Mouse (Mus musculus) ovary, postnatal 36 days (tissue): ENCODE data around the gene Nop58.
"Not testable (repeated sequence)": the region's sequence is repeated elsewhere in the genome, so short reads cannot be mapped to it uniquely, and the experiment has no call there.

Source experiments
- DNase-seq: peaks from one replicate; pipeline ENCODE4 v3.0.0; 2022; ENCODE audit warnings: low spot score, mixed read lengths

Nop58 gene

GRCm38 (mm10) chr1:59719900-59720299 lies 35.1 kb downstream of the Nop58 start:
- DNase-seq, result no peak

DNA sequence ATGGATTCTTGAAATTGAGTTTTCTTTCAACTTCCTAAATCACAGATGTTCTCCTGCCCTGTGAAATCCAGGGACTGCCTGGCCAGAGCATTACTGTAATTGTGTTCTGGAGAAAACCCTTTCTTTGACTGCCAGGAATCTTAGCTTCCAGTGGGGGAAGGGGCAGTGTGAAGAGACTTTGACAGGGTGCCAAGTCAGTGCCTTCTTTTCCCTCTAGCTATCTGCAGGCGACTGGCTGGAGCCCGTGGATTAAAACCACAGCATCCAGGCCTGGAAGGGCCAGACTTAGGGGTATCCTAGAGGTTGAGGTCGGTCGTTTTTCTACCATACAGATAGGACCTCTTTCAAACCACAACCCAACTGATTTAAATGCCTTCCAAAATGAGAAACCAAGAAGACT lies 40.9 kb downstream of the Nop58 start:
- peak; percentile 12 for DNase-seq

GRCm38 (mm10) chr1:59730106-59730505 lies 45.3 kb downstream of the Nop58 start:
- DNase-seq, result no peak

DNA sequence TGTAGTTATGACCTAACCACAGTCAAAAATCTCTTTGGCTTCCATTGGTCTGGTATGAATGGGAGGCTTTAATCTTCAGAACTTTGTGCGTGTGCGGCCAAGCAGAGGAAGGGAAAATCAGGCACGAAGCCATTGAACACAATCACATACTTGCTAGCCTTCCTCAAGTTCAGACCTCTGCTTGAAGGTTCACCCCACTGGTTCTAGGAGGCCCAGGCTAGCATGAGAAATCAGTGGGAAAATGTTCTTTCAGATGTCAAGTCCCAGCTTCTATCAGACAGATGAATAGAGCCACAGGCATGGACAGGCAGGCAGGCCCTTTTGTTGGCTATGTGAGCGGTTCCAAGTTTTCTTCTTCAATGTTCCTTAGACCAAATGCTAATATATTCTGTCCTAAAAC lies 46.0 kb downstream of the Nop58 start:
- no peak for DNase-seq

GRCm38 (mm10) chr1:59734076-59734475 lies 49.3 kb downstream of the Nop58 start:
- DNase-seq, result no peak

GRCm38 (mm10) chr1:59738768-59739414 lies 54.1 kb downstream of the Nop58 start:
- no peak for DNase-seq

DNA sequence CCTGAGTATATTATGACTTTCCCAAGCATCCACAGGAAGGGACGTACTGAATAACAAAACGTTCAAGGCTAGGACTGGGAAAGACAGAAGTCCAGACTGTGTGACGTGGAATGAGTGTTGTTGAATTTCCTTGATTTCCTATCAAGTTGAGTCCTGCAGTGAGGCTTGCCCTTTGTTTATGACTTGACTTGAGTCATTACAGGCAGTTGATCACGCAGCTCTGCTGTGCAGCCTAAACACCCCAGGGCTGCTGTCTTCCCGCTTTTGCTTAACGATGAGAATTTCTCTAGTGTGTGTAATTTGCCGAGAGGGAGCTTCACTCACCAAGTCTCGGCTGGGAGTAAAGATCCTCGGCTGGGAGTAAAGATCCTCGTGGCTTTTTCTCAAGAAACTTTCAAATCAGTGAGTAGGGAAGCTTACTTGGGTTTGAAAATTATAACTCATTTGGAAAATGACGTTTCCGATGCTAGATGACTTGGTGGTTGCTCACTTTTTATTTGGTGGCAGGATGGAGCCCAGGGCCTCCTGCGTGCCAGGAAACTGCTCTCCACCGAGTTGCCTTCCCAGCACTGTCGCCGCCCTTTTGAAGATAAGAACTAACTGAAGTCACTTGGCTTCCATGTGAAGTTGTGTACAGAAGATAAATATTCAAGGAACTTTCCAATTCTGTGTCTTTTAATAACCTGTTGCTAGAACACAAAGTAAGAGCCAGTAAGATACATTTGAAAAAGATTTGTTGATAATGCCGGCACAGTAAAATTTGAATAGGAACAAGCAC lies 55.0 kb downstream of the Nop58 start:
- peak; percentile 9 for DNase-seq

GRCm38 (mm10) chr1:59749047-59749446 lies 64.3 kb downstream of the Nop58 start:
- DNase-seq, result no peak

DNA sequence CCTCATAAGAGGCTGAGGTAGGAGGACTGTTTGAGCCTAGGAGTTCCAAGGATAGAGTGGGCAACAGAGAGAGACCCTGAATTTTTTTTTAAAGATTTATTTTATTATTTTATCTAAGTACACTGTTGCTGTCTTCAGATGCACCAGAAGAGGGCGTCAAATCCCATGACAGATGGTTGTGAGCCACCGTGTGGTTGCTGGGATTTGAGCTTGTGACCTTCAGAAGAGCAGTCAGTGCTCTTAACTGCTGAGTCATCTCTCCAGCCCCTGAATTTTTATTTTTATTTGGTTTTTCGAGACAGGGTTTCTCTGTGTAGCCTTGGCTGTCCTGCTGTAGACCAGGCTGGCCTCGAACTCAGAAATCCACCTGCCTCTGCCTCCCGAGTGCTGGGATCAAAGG lies 65.0 kb downstream of the Nop58 start:
- DNase-seq, result not testable (repeated sequence)

- no peak for DNase-seq
Measured at GRCm38 (mm10) chr1:59755298-59755697, 70.5 kb downstream of the Nop58 start.

- no peak for DNase-seq
Measured at GRCm38 (mm10) chr1:59758325-59758724, 73.6 kb downstream of the Nop58 start.

DNA sequence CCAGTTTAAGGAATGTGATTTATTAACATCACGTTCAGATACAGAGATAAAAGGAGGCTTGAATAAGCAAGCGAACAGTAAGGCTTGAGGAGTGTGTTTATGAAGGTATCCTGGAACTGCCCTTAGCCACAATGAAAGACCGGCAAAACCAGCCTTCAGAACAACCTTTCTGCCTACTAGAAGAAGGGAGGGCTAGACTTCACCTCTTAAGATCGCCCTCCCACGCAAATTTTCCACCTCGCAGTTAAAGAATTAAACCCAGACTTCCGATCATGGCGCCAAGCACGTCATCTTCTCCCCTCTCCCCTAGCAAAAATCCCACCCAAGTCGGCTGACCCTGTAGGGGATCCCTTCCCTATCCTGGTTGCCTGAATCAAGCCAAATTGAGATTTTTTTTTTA lies 77.4 kb downstream of the Nop58 start:
- peak; percentile 33 for DNase-seq

DNA sequence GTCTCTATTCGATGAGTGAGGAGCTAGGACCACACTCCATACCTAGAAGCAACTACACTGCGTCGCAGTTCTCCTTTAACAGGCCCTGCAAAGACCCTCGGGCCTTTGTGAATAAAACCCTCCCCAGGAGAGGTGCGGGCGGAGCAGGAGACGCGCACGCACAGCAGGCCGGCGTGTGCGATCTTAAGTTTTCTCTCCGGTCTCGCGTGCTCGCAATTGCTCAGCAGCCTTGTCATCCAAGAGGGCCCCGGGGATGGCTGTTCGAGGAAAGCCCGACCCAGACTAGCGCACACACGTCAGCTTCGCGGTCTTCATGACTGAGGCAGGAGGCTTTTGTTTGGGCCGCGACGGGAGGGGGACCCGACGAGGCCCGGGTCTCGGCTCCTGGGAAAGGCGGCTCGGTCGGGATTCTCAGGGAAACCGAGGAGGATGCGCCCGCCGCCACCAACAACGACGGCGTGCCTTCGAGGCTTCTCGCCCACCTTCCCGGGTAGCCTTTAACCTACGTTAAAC lies 77.9 kb downstream of the Nop58 start:
- no peak for DNase-seq

DNA sequence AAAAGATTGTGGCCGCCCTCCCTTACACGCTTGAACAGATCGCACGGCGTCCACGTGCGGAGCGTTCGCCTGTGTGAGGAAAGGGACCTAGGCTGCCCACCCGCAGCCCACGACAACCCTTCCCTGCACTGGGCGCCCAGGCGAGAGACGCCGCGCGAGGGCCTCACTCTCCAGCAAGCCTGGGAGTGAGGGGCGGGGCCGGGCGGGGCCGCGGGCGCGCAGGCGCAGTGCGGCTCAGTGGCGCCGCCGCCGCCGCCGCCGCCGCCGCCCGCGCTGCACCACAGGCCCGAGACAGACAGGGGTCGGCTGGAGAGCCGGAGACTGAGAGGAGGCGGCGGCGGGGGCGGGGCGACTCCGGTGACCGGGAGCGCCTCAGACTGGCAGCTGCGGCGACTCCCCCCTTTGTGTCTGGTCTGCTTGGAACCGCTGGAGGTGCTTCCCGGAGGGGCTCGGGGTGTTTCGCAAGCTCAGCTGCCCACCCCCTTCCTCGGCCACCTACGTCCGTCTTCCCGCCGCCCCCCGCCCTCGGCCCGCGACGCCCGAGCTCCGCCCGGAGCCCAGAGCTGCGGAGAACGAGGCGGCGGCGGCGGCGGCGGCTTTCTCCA lies 78.5 kb downstream of the Nop58 start, which contains the start of gene Bmpr2:
Gene Bmpr2 (plus strand): TSS at position 237 of the 605 bp plus-strand sequence.
- DNase-seq, result peak; percentile 92

DNA sequence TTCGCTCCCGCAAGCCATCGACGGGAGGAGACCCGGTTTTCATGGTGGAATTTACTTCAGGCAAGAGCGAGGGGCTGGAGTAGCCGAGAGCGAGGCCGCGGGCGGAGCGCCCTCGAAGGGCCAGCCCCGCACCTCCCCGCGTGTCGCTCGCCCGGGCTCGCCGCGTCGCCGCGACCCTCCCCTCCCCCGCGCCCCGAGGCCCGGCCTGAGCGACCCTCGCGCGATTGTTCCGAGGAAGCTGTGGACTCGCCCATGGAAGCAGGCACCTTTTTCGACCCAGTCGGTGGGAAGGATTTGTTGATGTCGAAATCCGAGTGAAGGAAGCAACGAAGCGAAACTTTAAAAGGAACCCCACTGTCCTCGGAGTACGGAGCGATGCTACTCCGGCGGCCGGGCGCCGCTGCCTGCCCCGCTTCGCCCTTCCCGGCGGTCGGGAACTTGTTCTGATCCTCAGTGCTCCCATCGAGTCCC lies 79.0 kb downstream of the Nop58 start:
- DNase-seq, result peak; percentile 68

GRCm38 (mm10) chr1:59764407-59764971 lies 79.7 kb downstream of the Nop58 start:
- peak; percentile 37 for DNase-seq

DNA sequence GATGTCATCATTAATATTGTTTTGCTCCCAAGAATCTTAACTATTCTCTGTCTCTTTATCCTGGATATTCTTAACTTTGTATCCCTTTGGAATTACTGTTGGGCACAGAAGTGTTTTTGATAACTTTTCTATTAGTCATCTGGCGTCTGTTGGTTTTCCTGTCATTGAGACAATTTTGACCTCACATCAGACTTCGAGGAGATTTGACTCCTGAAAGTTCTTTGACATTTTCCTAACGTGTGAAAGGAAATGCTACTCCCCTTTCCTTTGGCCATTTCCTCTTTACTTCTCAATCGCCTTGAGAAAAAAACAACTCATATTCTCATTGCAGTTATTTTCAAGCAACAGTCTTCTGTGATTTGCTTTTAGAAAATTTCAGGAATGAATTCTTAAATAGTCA lies 80.5 kb downstream of the Nop58 start:
- DNase-seq, result no peak

- DNase-seq, result no peak
Measured at GRCm38 (mm10) chr1:59766626-59767025, 81.9 kb downstream of the Nop58 start.
